Mouse (Mus musculus) neural tube, embryonic 12.5 days (tissue): Measurements from ENCODE around the gene Slamf6. TPM values are rescaled to one million over a fixed set of nuclear protein-coding genes. Genes with fewer than 3 reads are reported as not detected.

Experiments
- ATAC-seq: fragments of 200-750 bp; cut with Nextera tagmentation; 2 replicates; pipeline ENCODE4 v1.8.0; 2017; ENCODE audit warnings: low read depth, mild to moderate bottlenecking, moderate TSS enrichment, moderate library complexity; ENCODE audit not compliant: low FRiP score
- H3K27ac ChIP-seq: fragments of 300-500 bp; sonication (generic); 2 replicates; pipeline ENCODE4 v1.5.1; 2016
- H3K27me3 ChIP-seq: fragments of 300-500 bp; sonication (generic); replicated peaks from 2 replicates; pipeline ENCODE4 v1.6.1; 2016; ENCODE audit warnings: mild to moderate bottlenecking
- H3K36me3 ChIP-seq: fragments of 300-500 bp; sonication (generic); 2 replicates; pipeline ENCODE4 v1.6.1; 2016; ENCODE audit warnings: mild to moderate bottlenecking
- H3K4me1 ChIP-seq: fragments of 300-500 bp; sonication (generic); 2 replicates; pipeline ENCODE4 v1.6.1; 2016
- H3K4me2 ChIP-seq: fragments of 300-500 bp; sonication (generic); replicated peaks from 2 replicates; pipeline ENCODE4 v1.6.1; 2016; ENCODE audit warnings: mild to moderate bottlenecking
- H3K4me3 ChIP-seq: fragments of 300-500 bp; sonication (generic); 2 replicates; pipeline ENCODE4 v1.5.1; 2016
- H3K9ac ChIP-seq: fragments of 300-500 bp; sonication (generic); 2 replicates; pipeline ENCODE4 v1.6.1; 2016; ENCODE audit warnings: mild to moderate bottlenecking
- H3K9me3 ChIP-seq: fragments of 300-500 bp; sonication (generic); 2 replicates; pipeline ENCODE4 v1.6.1; 2016; ENCODE audit warnings: mild to moderate bottlenecking
- WGBS: fragments of 180-500 bp; shearing (Covaris S2); methylation state at CpG from one replicate; pipeline ENCODE4 v1.1.7; 2016; 5-methylcytosine and 5-hydroxymethylcytosine counted together
- polyA plus RNA-seq: library from polyadenylated mRNA; unstranded; fragments of >200 nt; fragmentation: Nextera tagmentation; extraction: Ambion mirVana; gene quantifications from 2 replicates; pipeline ENCODE4 v1.2.1, GENCODE M21; 2016

Gene Slamf6
- polyA plus RNA-seq, 1 experiment from 2014 or later = not detected

- Histone ChIP-seq H3K4me1 (no peaks in the 10 kb centered on the region), H3K27me3 (no peaks in the 10 kb centered on the region), H3K36me3 (no peaks in the 10 kb centered on the region), H3K9me3 (no peaks in the 10 kb centered on the region), H3K9ac (no peak overlapping the region), H3K27ac (no peak overlapping the region), H3K4me3 (no peak overlapping the region), H3K4me2 (no peak overlapping the region)
- WGBS = 84% methylated on average over 3 of the region's 3 CpGs
- ATAC-seq = no peak
These were observed 7.6 kb downstream of the Slamf6 start for GRCm38 (mm10) chr1:171924900-171925299.

- no peak overlapping the region for H3K4me2 ChIP-seq
- no peaks in the 10 kb centered on the region for H3K36me3 ChIP-seq
- 81% methylated on average over 3 of the region's 3 CpGs for WGBS
- ATAC-seq = no peak
- H3K9ac ChIP-seq = no peak overlapping the region
- no peaks in the 10 kb centered on the region for H3K4me1 ChIP-seq
- H3K27ac ChIP-seq = no peak overlapping the region
- H3K9me3 ChIP-seq = no peaks in the 10 kb centered on the region
- H3K4me3 ChIP-seq = no peak overlapping the region
- no peaks in the 10 kb centered on the region for H3K27me3 ChIP-seq
These were observed 16.5 kb downstream of the Slamf6 start for GRCm38 (mm10) chr1:171933851-171934250.

GRCm38 (mm10) chr1:171938952-171939948 lies 21.9 kb downstream of the Slamf6 start:
- no peaks in the 10 kb centered on the region for H3K27me3 ChIP-seq
- H3K9ac ChIP-seq = no peak overlapping the region
- H3K9me3 ChIP-seq = no peaks in the 10 kb centered on the region
- 87% methylated on average over 14 of the region's 14 CpGs for WGBS
- H3K4me1 ChIP-seq = no peaks in the 10 kb centered on the region
- H3K27ac ChIP-seq = no peak overlapping the region
- no peak overlapping the region for H3K4me3 ChIP-seq
- ATAC-seq = no peak
- no peak overlapping the region for H3K4me2 ChIP-seq
- H3K36me3 ChIP-seq = no peaks in the 10 kb centered on the region

DNA sequence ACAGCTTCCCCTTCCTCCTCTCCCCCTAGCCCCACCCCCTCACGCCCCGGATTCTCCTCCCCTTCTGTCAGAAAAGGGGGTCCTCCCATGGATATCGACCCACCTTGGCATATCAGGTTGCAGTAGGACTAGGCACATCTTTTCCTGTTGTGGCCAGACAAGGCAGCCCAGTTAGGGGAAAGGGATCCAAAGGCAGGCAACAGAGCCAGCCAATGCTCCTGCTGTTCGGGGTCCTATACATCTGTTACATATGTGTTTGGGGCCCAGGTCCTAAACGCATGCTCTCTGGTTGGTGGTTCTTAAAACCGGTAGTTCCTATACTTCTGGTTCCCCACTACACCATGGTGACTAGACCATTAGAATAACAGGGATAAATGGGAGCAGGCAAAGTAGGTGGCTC lies 23.3 kb downstream of the Slamf6 start:
- Histone ChIP-seq H3K36me3 (no peaks in the 10 kb centered on the region), H3K27me3 (no peaks in the 10 kb centered on the region), H3K4me1 (no peaks in the 10 kb centered on the region), H3K4me2 (no peak overlapping the region), H3K4me3 (no peak overlapping the region), H3K9ac (no peak overlapping the region), H3K27ac (no peak overlapping the region), H3K9me3 (no peaks in the 10 kb centered on the region)
- WGBS = 85% methylated on average over 6 of the region's 6 CpGs
- no peak for ATAC-seq

DNA sequence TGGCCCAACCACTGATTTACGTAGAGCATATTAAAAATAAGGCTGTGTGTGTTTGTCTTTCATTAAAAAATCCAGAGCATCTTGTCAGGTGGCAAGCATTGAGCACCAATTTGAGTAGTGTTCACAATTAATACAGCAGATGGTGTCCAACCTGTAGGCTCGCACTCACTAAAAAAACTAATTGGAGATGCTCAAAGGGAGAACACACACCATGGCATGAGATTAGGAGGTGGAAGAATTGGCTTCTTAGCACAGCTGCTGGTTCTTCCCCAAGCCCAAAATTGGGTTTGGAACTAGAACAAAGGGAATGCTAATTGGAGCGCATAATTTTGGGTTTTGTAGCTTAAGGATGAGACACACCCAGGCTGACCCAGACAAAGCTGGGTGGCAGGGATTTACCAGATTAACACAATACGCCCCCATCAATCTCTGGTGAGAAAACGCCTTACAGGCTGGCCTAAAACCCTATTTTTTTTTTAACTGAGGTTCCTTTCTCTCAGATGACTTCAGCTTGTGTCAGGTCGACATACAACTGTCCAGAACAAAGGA lies 29.2 kb downstream of the Slamf6 start:
- ATAC-seq = no peak
- no peaks in the 10 kb centered on the region for H3K9me3 ChIP-seq
- no peaks in the 10 kb centered on the region for H3K36me3 ChIP-seq
- no peak overlapping the region for H3K9ac ChIP-seq
- H3K4me3 ChIP-seq = no peak overlapping the region
- H3K27me3 ChIP-seq = no peaks in the 10 kb centered on the region
- H3K4me1 ChIP-seq = 0 out of 2 replicates have a peak, but pooled peaks cover 6% of the 10 kb centered on the region
- no peak overlapping the region for H3K4me2 ChIP-seq
- no peak overlapping the region for H3K27ac ChIP-seq
- WGBS = 63% methylated on average over 6 of the region's 6 CpGs

DNA sequence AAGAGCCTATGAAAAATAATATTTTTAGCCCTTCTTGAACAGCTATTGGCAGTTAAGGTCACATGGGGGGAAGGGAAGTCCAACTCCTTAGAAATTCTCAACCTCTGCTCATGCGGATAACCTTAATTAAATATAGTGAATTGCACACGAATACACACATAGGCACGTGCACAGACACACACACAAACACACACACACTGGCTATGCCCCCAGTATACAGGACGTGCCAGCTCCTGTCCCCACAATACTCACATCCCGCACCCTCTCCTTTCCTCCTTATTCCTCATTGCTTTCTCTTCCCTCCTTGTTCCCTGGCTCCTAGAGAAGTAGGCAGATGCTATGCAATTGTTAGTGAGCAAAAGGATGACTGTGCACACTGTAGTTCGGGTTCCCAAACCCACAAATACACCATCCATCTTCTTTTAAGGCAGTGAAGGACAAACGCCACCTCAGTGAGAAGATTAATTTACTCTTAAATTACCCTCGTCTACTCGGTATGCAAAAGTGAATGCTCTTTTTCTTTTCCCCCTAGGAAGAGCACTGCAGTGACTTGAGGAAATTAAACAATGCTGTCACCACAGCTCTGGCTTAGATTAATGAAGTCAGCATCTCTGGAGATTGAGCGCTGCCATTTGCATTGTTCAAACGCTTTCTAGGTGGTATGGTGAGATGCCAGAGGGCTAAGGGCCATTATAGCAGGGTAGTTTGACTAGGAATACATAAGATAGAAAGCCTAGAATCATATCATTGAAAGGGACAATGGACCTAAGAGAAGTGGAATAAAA lies 31.0 kb downstream of the Slamf6 start:
- Histone ChIP-seq H3K9me3 (no peaks in the 10 kb centered on the region), H3K4me2 (no peak overlapping the region), H3K4me1 (0 out of 2 replicates have a peak, but pooled peaks cover 6% of the 10 kb centered on the region), H3K9ac (no peak overlapping the region), H3K4me3 (no peak overlapping the region), H3K36me3 (no peaks in the 10 kb centered on the region), H3K27ac (no peak overlapping the region), H3K27me3 (no peaks in the 10 kb centered on the region)
- no peak for ATAC-seq
- WGBS = 51% methylated on average over 11 of the region's 11 CpGs

- Histone ChIP-seq H3K9ac (no peak overlapping the region), H3K4me2 (no peak overlapping the region), H3K27me3 (no peaks in the 10 kb centered on the region), H3K36me3 (no peaks in the 10 kb centered on the region), H3K4me1 (0 out of 2 replicates have a peak, but pooled peaks cover 6% of the 10 kb centered on the region), H3K27ac (no peak overlapping the region), H3K4me3 (no peak overlapping the region), H3K9me3 (no peaks in the 10 kb centered on the region)
- WGBS = 69% methylated on average over 6 of the region's 6 CpGs
- no peak for ATAC-seq
These were observed 31.7 kb downstream of the Slamf6 start for GRCm38 (mm10) chr1:171948946-171949508.

DNA sequence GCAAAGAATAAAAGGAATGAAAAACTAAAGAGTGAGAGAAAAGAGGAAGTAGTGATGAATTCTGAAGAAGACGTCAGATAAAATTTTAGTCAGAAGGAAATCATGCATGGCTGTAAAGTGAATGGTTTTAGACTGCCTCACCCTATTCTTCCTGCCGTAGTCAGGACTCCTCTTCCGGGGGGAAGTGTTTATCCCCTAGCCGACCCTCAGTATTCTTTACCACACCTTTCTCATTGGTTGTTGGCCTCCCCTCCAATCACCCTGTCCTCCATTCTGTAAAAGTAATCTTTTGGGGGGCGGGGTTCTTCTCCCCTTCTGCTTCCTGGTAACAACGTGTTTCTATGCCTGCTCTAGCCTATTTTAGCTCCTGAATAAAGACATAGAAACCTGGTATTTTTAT lies 37.8 kb downstream of the Slamf6 start:
- Histone ChIP-seq H3K4me3 (no peak overlapping the region), H3K4me2 (no peak overlapping the region), H3K36me3 (no peaks in the 10 kb centered on the region), H3K4me1 (no peaks in the 10 kb centered on the region), H3K9ac (no peak overlapping the region), H3K27me3 (no peaks in the 10 kb centered on the region), H3K9me3 (no peaks in the 10 kb centered on the region), H3K27ac (no peak overlapping the region)
- no peak for ATAC-seq
- 70% methylated on average over 6 of the region's 6 CpGs for WGBS

DNA sequence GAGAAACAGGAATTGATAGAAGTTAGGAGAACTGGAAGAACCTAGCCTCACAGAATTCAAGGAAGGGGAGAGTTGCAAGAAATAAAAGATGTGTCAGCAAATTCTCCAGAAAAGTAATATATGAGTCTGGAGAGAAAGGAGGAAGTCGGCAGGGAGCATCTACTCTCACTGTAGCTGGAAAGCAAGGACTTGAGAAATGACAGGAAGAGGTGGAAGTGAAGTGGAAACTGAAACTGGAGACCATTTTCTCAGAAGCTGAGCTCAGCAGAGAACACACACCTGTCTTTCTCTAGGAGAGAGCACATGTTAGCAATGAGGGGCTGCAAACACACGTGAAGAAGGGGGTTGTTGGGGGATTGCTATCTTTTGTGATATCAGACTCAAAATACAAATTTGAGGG lies 40.1 kb downstream of the Slamf6 start:
- Histone ChIP-seq H3K9ac (no peak overlapping the region), H3K4me3 (no peak overlapping the region), H3K4me1 (no peaks in the 10 kb centered on the region), H3K27ac (no peak overlapping the region), H3K9me3 (no peaks in the 10 kb centered on the region), H3K36me3 (no peaks in the 10 kb centered on the region), H3K4me2 (no peak overlapping the region), H3K27me3 (no peaks in the 10 kb centered on the region)
- ATAC-seq = no peak
- WGBS = 77% methylated on average over 2 of the region's 2 CpGs

- no peak overlapping the region for H3K4me2 ChIP-seq
- H3K4me3 ChIP-seq = no peak overlapping the region
- H3K27me3 ChIP-seq = no peaks in the 10 kb centered on the region
- no peak for ATAC-seq
- WGBS = 87% methylated on average over 5 of the region's 5 CpGs
- H3K36me3 ChIP-seq = no peaks in the 10 kb centered on the region
- no peak overlapping the region for H3K9ac ChIP-seq
- H3K27ac ChIP-seq = no peak overlapping the region
- H3K4me1 ChIP-seq = no peaks in the 10 kb centered on the region
- H3K9me3 ChIP-seq = no peaks in the 10 kb centered on the region
These were observed 43.4 kb downstream of the Slamf6 start for GRCm38 (mm10) chr1:171960726-171961125.

- no peak for ATAC-seq
- Histone ChIP-seq H3K4me2 (no peak overlapping the region), H3K27ac (no peak overlapping the region), H3K9ac (no peak overlapping the region), H3K36me3 (no peaks in the 10 kb centered on the region), H3K4me3 (no peak overlapping the region), H3K27me3 (no peaks in the 10 kb centered on the region), H3K9me3 (no peaks in the 10 kb centered on the region), H3K4me1 (no peaks in the 10 kb centered on the region)
- WGBS = 87% methylated on average over 6 of the region's 6 CpGs
These were observed 44.4 kb downstream of the Slamf6 start for GRCm38 (mm10) chr1:171961704-171962103.

DNA sequence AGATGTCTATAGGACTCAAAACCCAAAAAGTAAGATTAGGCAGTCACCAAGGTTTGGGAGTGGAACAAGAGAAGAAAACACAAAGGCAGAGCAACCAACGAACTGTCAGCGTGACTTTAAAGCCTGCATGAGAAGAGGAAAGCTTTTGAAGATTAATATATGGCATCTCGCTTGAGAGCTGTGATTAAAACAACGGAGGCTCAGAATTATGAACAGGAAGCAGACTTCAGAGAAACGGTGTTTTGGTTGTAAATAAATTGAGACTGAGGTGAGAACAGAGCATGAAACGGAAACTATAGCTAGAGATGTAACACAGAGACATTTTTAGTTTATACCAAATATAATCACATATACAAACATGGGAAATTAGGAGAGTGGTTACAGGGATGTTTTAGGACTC lies 46.3 kb downstream of the Slamf6 start:
- Histone ChIP-seq H3K4me2 (no peak overlapping the region), H3K9ac (no peak overlapping the region), H3K4me3 (no peak overlapping the region), H3K27ac (no peak overlapping the region), H3K27me3 (no peaks in the 10 kb centered on the region), H3K36me3 (no peaks in the 10 kb centered on the region), H3K9me3 (no peaks in the 10 kb centered on the region), H3K4me1 (no peaks in the 10 kb centered on the region)
- WGBS = 90% methylated on average over 6 of the region's 6 CpGs
- no peak for ATAC-seq
